10 mouse cellular contexts compared by ENCODE assay signal in the genomic region with DNA sequence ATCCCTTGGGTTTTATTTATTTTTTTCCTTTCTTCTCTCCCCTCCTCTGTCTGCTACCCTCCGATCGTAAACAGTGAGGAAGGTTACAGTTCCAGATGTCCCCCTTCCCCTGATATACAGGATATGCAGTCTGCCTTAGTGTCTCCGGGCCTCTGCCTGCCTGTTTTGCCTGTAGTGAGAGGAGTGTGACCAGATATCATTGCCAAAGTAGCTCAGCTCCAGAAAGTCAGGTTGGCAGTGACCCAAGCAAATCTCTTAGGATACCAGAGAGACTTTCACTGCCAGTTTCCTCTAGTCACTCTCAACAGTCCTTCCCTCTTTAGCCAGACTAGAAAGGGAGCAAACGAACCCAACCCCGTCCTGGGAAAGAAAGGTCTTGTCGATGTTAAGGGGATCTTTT.
A peak's percentile ranks its signal among the peaks of the same experiment; 100 is the strongest.
DNase-seq lines count a peak whose midpoint lies in the region; ATAC-seq lines count a peak whose summit lies in the region.
"Had no signal": no experiment of that assay in that cellular context is flagged by ENCODE, and none has a peak within 500 bp of the region (broad histone marks: within the 10 kb centered on the region; RNA-seq: fewer than 3 reads in every experiment).

No protein-coding gene starts in this region.

- H3K4me3 ChIP-seq in kidney, embryonic 16.5 days (ENCODE audit: low read length) = no peak overlapping the region
- H3K4me3 ChIP-seq: embryonic facial prominence, embryonic 13.5 days; neural tube, embryonic 13.5 days had no signal

- no peak overlapping the region for H3K9ac ChIP-seq in kidney, embryonic 16.5 days (replicated peaks; ENCODE audit: low read length)
- H3K9ac ChIP-seq: embryonic facial prominence, embryonic 13.5 days; neural tube, embryonic 13.5 days had no signal

- WGBS in kidney, embryonic 16.5 days = 55% methylated on average over 6 of the region's 6 CpGs

- ATAC-seq in kidney, embryonic 16.5 days (ENCODE audit: low FRiP score, low TSS enrichment) = no peak
- no peak for ATAC-seq in erythroid progenitor cell, adult 5-6 weeks (replicated peaks; ENCODE audit: low FRiP score, poor library complexity, severe bottlenecking)

- no peaks in the 10 kb centered on the region for H3K4me1 ChIP-seq in kidney, embryonic 16.5 days (ENCODE audit: insufficient read depth, low read length)
- H3K4me1 ChIP-seq: embryonic facial prominence, embryonic 13.5 days; neural tube, embryonic 13.5 days had no signal

- H3K36me3 ChIP-seq in kidney, embryonic 16.5 days (ENCODE audit: insufficient read depth, low read length) = no peaks in the 10 kb centered on the region
- H3K36me3 ChIP-seq: embryonic facial prominence, embryonic 13.5 days; neural tube, embryonic 13.5 days had no signal

- no peak overlapping the region for H3K4me2 ChIP-seq in kidney, embryonic 16.5 days (replicated peaks; ENCODE audit: low read depth, low read length)
- H3K4me2 ChIP-seq: embryonic facial prominence, embryonic 13.5 days; neural tube, embryonic 13.5 days had no signal

- no peaks in the 10 kb centered on the region for H3K9me3 ChIP-seq in kidney, embryonic 16.5 days (ENCODE audit: low read length)
- H3K9me3 ChIP-seq: embryonic facial prominence, embryonic 13.5 days; neural tube, embryonic 13.5 days had no signal

- H3K27ac ChIP-seq in kidney, embryonic 16.5 days (ENCODE audit: low read length) = no peak overlapping the region
- H3K27ac ChIP-seq: embryonic facial prominence, embryonic 13.5 days; neural tube, embryonic 13.5 days had no signal

- intact Hi-C loops in left cerebral cortex, postnatal 10 days (cut with DNase I) = no loop called here

- no peaks in the 10 kb centered on the region for H3K27me3 ChIP-seq in kidney, embryonic 16.5 days (ENCODE audit: insufficient read depth, low read length)
- H3K27me3 ChIP-seq: embryonic facial prominence, embryonic 13.5 days; neural tube, embryonic 13.5 days had no signal

- DNase-seq in kidney, adult 9 months = peak; percentile 29
- peak; percentile 74 to 78 for DNase-seq in cerebellum, postnatal 14 days
- DNase-seq in heart, adult 8-10 months (ENCODE audit: low spot score) = peak; percentile 82
- DNase-seq in left cerebral cortex, postnatal 10 days (ENCODE audit: extremely low spot score in 1 of 2, low spot score in 2 of 2) = peak; percentile 67 to 80
- DNase-seq in testis, postnatal 10 days (ENCODE audit: low spot score) = peak; percentile 66
- DNase-seq in embryo, embryonic 10.5 days (ENCODE audit: low spot score) = no peak
